Mouse (Mus musculus) thymus, adult 2 months (tissue): ENCODE data around the gene Phf19.

Source experiments
- CTCF ChIP-seq: fragments of 200-500 bp; IDR thresholded peaks from 2 replicates; pipeline ENCODE4 v1.5.1; 2012; ENCODE audit warnings: mild to moderate bottlenecking, control low read depth, low read length, moderate library complexity, borderline replicate concordance; ENCODE audit not compliant: control insufficient read depth, poor library complexity, insufficient read depth; ENCODE audit errors: extremely low read depth
- POLR2A ChIP-seq: fragments of 200-500 bp; IDR thresholded peaks from 2 replicates; pipeline ENCODE4 v1.6.1; 2012; ENCODE audit warnings: mild to moderate bottlenecking, low read length, control low read depth, moderate library complexity; ENCODE audit not compliant: control insufficient read depth, poor library complexity, insufficient read depth; ENCODE audit errors: extremely low read depth

GRCm38 (mm10) chr2:34956941-34957340, 43.1 kb upstream of the Phf19 start:
- no peak for TF ChIP-seq POLR2A
- TF ChIP-seq CTCF = no peak
